8 mouse cellular contexts compared by ENCODE assay signal in genomic region chr8:107293641-107294628, GRCm38 (mm10). TPM values are rescaled to one million over a fixed set of nuclear protein-coding genes. Genes with fewer than 3 reads are reported as not detected.
DNase-seq lines count a peak whose midpoint lies in the region; ATAC-seq lines count a peak whose summit lies in the region.

No protein-coding gene starts in this region.

- H3K27ac ChIP-seq in embryonic facial prominence, embryonic 10.5 days (replicated peaks): peak overlapping the region; percentile 97
- H3K27ac ChIP-seq in limb, embryonic 11.5 days (replicated peaks; ENCODE audit: low read depth, low read length): peak overlapping the region; percentile 92
- peak overlapping the region; percentile 94 for H3K27ac ChIP-seq in midbrain, embryonic 15.5 days

- peak overlapping the region; percentile 54 for H3K4me2 ChIP-seq in limb, embryonic 11.5 days (ENCODE audit: low read depth, severe bottlenecking)
- peak overlapping the region; percentile 63 for H3K4me2 ChIP-seq in midbrain, embryonic 15.5 days

- WGBS in embryonic facial prominence, embryonic 10.5 days: under 1% methylated on average over 84 of the region's 98 CpGs
- WGBS in limb, embryonic 11.5 days: under 1% methylated on average over 49 of the region's 98 CpGs
- under 1% methylated on average over 75 of the region's 98 CpGs for WGBS in midbrain, embryonic 15.5 days

- H3K27me3 ChIP-seq in embryonic facial prominence, embryonic 10.5 days (replicated peaks; ENCODE audit: low read depth, poor library complexity, severe bottlenecking): no peaks in the 10 kb centered on the region
- no peaks in the 10 kb centered on the region for H3K27me3 ChIP-seq in limb, embryonic 11.5 days (ENCODE audit: control insufficient read depth, insufficient read depth, low read length)
- H3K27me3 ChIP-seq in midbrain, embryonic 15.5 days (replicated peaks): no peaks in the 10 kb centered on the region

- DNase-seq in thymus, adult 18-20 months: peak; percentile 33 to 35
- DNase-seq in thymus, postnatal 25 days: no peak
- peak; percentile 67 for DNase-seq in embryonic facial prominence, embryonic 10.5 days (ENCODE audit: low spot score)
- peak; percentile 98 for DNase-seq in heart, adult 11 months
- peak; percentile 75 for DNase-seq in kidney, adult 18-20 months
- DNase-seq in limb, embryonic 11.5 days (ENCODE audit: low spot score): peak; percentile 66
- DNase-seq in spleen, postnatal 36 days (ENCODE audit: low spot score in 2 of 2): peak; percentile 22 to 39

- peak overlapping the region; percentile 95 for H3K9ac ChIP-seq in limb, embryonic 11.5 days (ENCODE audit: low read length)
- peak overlapping the region; percentile 89 for H3K9ac ChIP-seq in midbrain, embryonic 15.5 days

- 0 out of 2 replicates have a peak, but pooled peaks cover 9% of the 10 kb centered on the region for H3K36me3 ChIP-seq in embryonic facial prominence, embryonic 10.5 days (replicated peaks)
- no peaks in the 10 kb centered on the region for H3K36me3 ChIP-seq in limb, embryonic 11.5 days (ENCODE audit: control insufficient read depth, insufficient read depth, low read length)
- no peaks in the 10 kb centered on the region for H3K36me3 ChIP-seq in midbrain, embryonic 15.5 days (replicated peaks)

- H3K4me3 ChIP-seq in embryonic facial prominence, embryonic 10.5 days: peak overlapping the region; percentile 98
- H3K4me3 ChIP-seq in limb, embryonic 11.5 days (ENCODE audit: low read depth, low read length): peak overlapping the region; percentile 92
- H3K4me3 ChIP-seq in midbrain, embryonic 15.5 days: peak overlapping the region; percentile 87

- peak; percentile 59 for ATAC-seq in limb, embryonic 11.5 days (ENCODE audit: insufficient number of reproducible peaks, low FRiP score, low TSS enrichment, low read depth)
- peak; percentile 75 for ATAC-seq in midbrain, embryonic 15.5 days (replicated peaks)

- no peaks in the 10 kb centered on the region for H3K9me3 ChIP-seq in embryonic facial prominence, embryonic 10.5 days
- H3K9me3 ChIP-seq in limb, embryonic 11.5 days (ENCODE audit: control insufficient read depth, low read length): no peaks in the 10 kb centered on the region
- H3K9me3 ChIP-seq in midbrain, embryonic 15.5 days: no peaks in the 10 kb centered on the region

- peaks cover 28% of the 10 kb centered on the region for H3K4me1 ChIP-seq in embryonic facial prominence, embryonic 10.5 days
- H3K4me1 ChIP-seq in limb, embryonic 11.5 days (ENCODE audit: control insufficient read depth, insufficient read depth, low read length): no peaks in the 10 kb centered on the region
- H3K4me1 ChIP-seq in midbrain, embryonic 15.5 days: peaks cover 28% of the 10 kb centered on the region

RNA-seq across cellular contexts. Expression of gene Nfat5, which starts 0.7 kb away (rescaled TPM):
- polyA plus RNA-seq in embryonic facial prominence, embryonic 10.5 days (2016; fragmentation: Nextera tagmentation; extraction: Ambion mirVana): 10.9 and 11.2 TPM in 2 replicates
- 13.0 and 15.3 TPM in 2 replicates for polyA plus RNA-seq in limb, embryonic 11.5 days (2014; fragmentation: Nextera tagmentation; extraction: Ambion mirVana)
- polyA plus RNA-seq in midbrain, embryonic 15.5 days (2015; fragmentation: Nextera tagmentation; extraction: Ambion mirVana): 10.8 and 12.3 TPM in 2 replicates
